Comparison of ENCODE assay signal across 12 mouse cellular contexts in genomic region chr6:55249263-55249662, GRCm38 (mm10). TPM values are rescaled to one million over a fixed set of nuclear protein-coding genes. Genes with fewer than 3 reads are reported as not detected.
DNase-seq lines count a peak whose midpoint lies in the region; ATAC-seq and TF ChIP-seq lines count a peak whose summit lies in the region.
"Had no signal": no experiment of that assay in that cellular context is flagged by ENCODE, and none has a peak within 500 bp of the region (broad histone marks: within the 10 kb centered on the region; RNA-seq: fewer than 3 reads in every experiment).

No protein-coding gene starts in this region.

- no peak for TF ChIP-seq EP300 in ES-Bruce4 (IDR thresholded peaks at IDR 0.05; ENCODE audit: insufficient read depth, low read depth, low read length)

- no peaks in the 10 kb centered on the region for H3K36me3 ChIP-seq in hindbrain, postnatal 0 days (ENCODE audit: insufficient read depth, low read length)
- peaks cover 12% of the 10 kb centered on the region; the same call in 1 of the 2 replicates for H3K36me3 ChIP-seq in hindbrain, embryonic 10.5 days
- H3K36me3 ChIP-seq in lung, embryonic 14.5 days (ENCODE audit: insufficient read depth): 0 out of 2 replicates have a peak, but pooled peaks cover 5% of the 10 kb centered on the region
- H3K36me3 ChIP-seq in ES-Bruce4 (ENCODE audit: control insufficient read depth, insufficient read depth, low read length, poor library complexity, severe bottlenecking): no peaks in the 10 kb centered on the region
- 0 out of 2 replicates have a peak, but pooled peaks cover 4% of the 10 kb centered on the region for H3K36me3 ChIP-seq in embryonic facial prominence, embryonic 15.5 days
- H3K36me3 ChIP-seq: hindbrain, embryonic 12.5 days had no signal

- H3K4me3 ChIP-seq in hindbrain, postnatal 0 days (ENCODE audit: low read length): no peak overlapping the region
- no peak overlapping the region for H3K4me3 ChIP-seq in hindbrain, embryonic 10.5 days
- H3K4me3 ChIP-seq in lung, embryonic 14.5 days (ENCODE audit: low read depth, low read length): no peak overlapping the region
- H3K4me3 ChIP-seq in ES-Bruce4 (ENCODE audit: low read depth, low read length): no peak overlapping the region
- no peak overlapping the region for H3K4me3 ChIP-seq in embryonic facial prominence, embryonic 15.5 days (replicated peaks)
- H3K4me3 ChIP-seq: hindbrain, embryonic 12.5 days; midbrain, embryonic 10.5 days had no signal

- no peak for ATAC-seq in hindbrain, postnatal 0 days
- ATAC-seq in lung, embryonic 14.5 days (ENCODE audit: insufficient read depth): no peak
- no peak for ATAC-seq in embryonic facial prominence, embryonic 15.5 days (ENCODE audit: insufficient number of reproducible peaks, low FRiP score, low TSS enrichment, low read depth)

- H3K9ac ChIP-seq in hindbrain, postnatal 0 days (replicated peaks; ENCODE audit: low read length): no peak overlapping the region
- H3K9ac ChIP-seq in lung, embryonic 14.5 days: no peak overlapping the region
- H3K9ac ChIP-seq in ES-Bruce4 (ENCODE audit: low read depth, poor library complexity, severe bottlenecking): no peak overlapping the region
- H3K9ac ChIP-seq in embryonic facial prominence, embryonic 15.5 days: no peak overlapping the region
- H3K9ac ChIP-seq: hindbrain, embryonic 12.5 days had no signal

- H3K9me3 ChIP-seq in hindbrain, postnatal 0 days (ENCODE audit: low read length): no peaks in the 10 kb centered on the region
- no peaks in the 10 kb centered on the region for H3K9me3 ChIP-seq in hindbrain, embryonic 10.5 days
- H3K9me3 ChIP-seq in lung, embryonic 14.5 days (ENCODE audit: low read depth, low read length): no peaks in the 10 kb centered on the region
- no peaks in the 10 kb centered on the region for H3K9me3 ChIP-seq in ES-Bruce4 (replicated peaks; ENCODE audit: control insufficient read depth, insufficient read depth, low read length, poor library complexity, severe bottlenecking)
- H3K9me3 ChIP-seq in embryonic facial prominence, embryonic 15.5 days (replicated peaks): no peaks in the 10 kb centered on the region
- H3K9me3 ChIP-seq: hindbrain, embryonic 12.5 days; midbrain, embryonic 10.5 days had no signal

- H3K27me3 ChIP-seq in hindbrain, postnatal 0 days (ENCODE audit: insufficient read depth, low read length): no peaks in the 10 kb centered on the region
- no peaks in the 10 kb centered on the region for H3K27me3 ChIP-seq in hindbrain, embryonic 10.5 days (ENCODE audit: insufficient read depth, poor library complexity, severe bottlenecking)
- H3K27me3 ChIP-seq in lung, embryonic 14.5 days (ENCODE audit: insufficient read depth, low read length): no peaks in the 10 kb centered on the region
- H3K27me3 ChIP-seq in ES-Bruce4 (ENCODE audit: control insufficient read depth, insufficient read depth, low read length, poor library complexity, severe bottlenecking): no peaks in the 10 kb centered on the region
- no peaks in the 10 kb centered on the region for H3K27me3 ChIP-seq in embryonic facial prominence, embryonic 15.5 days
- H3K27me3 ChIP-seq: hindbrain, embryonic 12.5 days had no signal

- no peak overlapping the region for H3K4me2 ChIP-seq in hindbrain, postnatal 0 days (ENCODE audit: low read depth, low read length)
- no peak overlapping the region for H3K4me2 ChIP-seq in lung, embryonic 14.5 days
- H3K4me2 ChIP-seq in embryonic facial prominence, embryonic 15.5 days (replicated peaks): no peak overlapping the region
- H3K4me2 ChIP-seq: hindbrain, embryonic 12.5 days had no signal

- H3K4me1 ChIP-seq in hindbrain, postnatal 0 days (ENCODE audit: insufficient read depth, low read length): no peaks in the 10 kb centered on the region
- H3K4me1 ChIP-seq in hindbrain, embryonic 10.5 days (replicated peaks): peaks cover 4% of the 10 kb centered on the region; the same call in 1 of the 2 replicates
- no peaks in the 10 kb centered on the region for H3K4me1 ChIP-seq in lung, embryonic 14.5 days (ENCODE audit: insufficient read depth)
- H3K4me1 ChIP-seq in ES-Bruce4 (ENCODE audit: control insufficient read depth, insufficient read depth, low read length): no peaks in the 10 kb centered on the region
- H3K4me1 ChIP-seq in embryonic facial prominence, embryonic 15.5 days: peaks cover 12% of the 10 kb centered on the region
- H3K4me1 ChIP-seq: hindbrain, embryonic 12.5 days; midbrain, embryonic 10.5 days had no signal

- peak; percentile 25 for TF ChIP-seq CTCF in hindbrain, postnatal 0 days (IDR thresholded peaks at IDR 0.05; ENCODE audit: low read depth)
- peak; percentile 30; the same call in 1 of the 2 replicates for TF ChIP-seq CTCF in lung, embryonic 14.5 days (IDR thresholded peaks at IDR 0.05; ENCODE audit: low read depth)
- peak; percentile 58 for TF ChIP-seq CTCF in ES-Bruce4 (IDR thresholded peaks at IDR 0.05; ENCODE audit: low read depth, low read length)

- 94% methylated on average over 9 of the region's 9 CpGs for WGBS in hindbrain, postnatal 0 days
- WGBS in hindbrain, embryonic 10.5 days: 90% methylated on average over 9 of the region's 9 CpGs
- 88% methylated on average over 9 of the region's 9 CpGs for WGBS in lung, embryonic 14.5 days
- 87% methylated on average over 9 of the region's 9 CpGs for whole genome bisulfite sequencing in embryonic facial prominence, embryonic 15.5 days

- no peak overlapping the region for H3K27ac ChIP-seq in hindbrain, postnatal 0 days
- H3K27ac ChIP-seq in hindbrain, embryonic 10.5 days: no peak overlapping the region
- no peak overlapping the region for H3K27ac ChIP-seq in lung, embryonic 14.5 days (ENCODE audit: low read depth)
- no peak overlapping the region for H3K27ac ChIP-seq in ES-Bruce4 (ENCODE audit: insufficient read depth, low read length)
- peak overlapping the region; percentile 67 for H3K27ac ChIP-seq in embryonic facial prominence, embryonic 15.5 days (replicated peaks)
- H3K27ac ChIP-seq: hindbrain, embryonic 12.5 days; midbrain, embryonic 10.5 days had no signal

- TF ChIP-seq POLR2A in ES-Bruce4 (IDR thresholded peaks at IDR 0.05; ENCODE audit: insufficient read depth, low read length): no peak

- no peak for DNase-seq in hindbrain, postnatal 0 days (ENCODE audit: low spot score)
- no peak for DNase-seq in hindbrain, embryonic 10.5 days (ENCODE audit: low spot score)
- DNase-seq in lung, embryonic 14.5 days: no peak
- DNase-seq in lung, postnatal 14 days: no peak
- no peak for DNase-seq in right cerebral cortex, postnatal 36 days (ENCODE audit: low spot score in 2 of 2)
- DNase-seq: adrenal gland, postnatal 36 days; cerebellum, postnatal 36 days; kidney, adult 18-20 months had no signal

RNA-seq across cellular contexts. Expression of gene Mindy4, which starts 46.1 kb away (rescaled TPM):
- 10.4 and 11.7 TPM in 2 replicates for total RNA-seq in hindbrain, postnatal 0 days (2014; rRNA removed)
- 8.2 and 8.4 TPM in 2 replicates for polyA plus RNA-seq in hindbrain, postnatal 0 days (2015; fragmentation: Nextera tagmentation; extraction: Ambion mirVana)
- 17.2 and 17.8 TPM in 2 replicates for polyA plus RNA-seq in hindbrain, embryonic 10.5 days (2016; fragmentation: Nextera tagmentation; extraction: Ambion mirVana)
- polyA plus RNA-seq in lung, embryonic 14.5 days (2014; fragmentation: Nextera tagmentation; extraction: Ambion mirVana): 17.7 and 18.8 TPM in 2 replicates
- polyA plus RNA-seq in ES-Bruce4 (2011; ENCODE audit: insufficient read depth, insufficient read length, low read depth, missing spikeins): 2.7 and 8.1 TPM in 2 replicates
- polyA plus RNA-seq in embryonic facial prominence, embryonic 15.5 days (2015; fragmentation: Nextera tagmentation; extraction: Ambion mirVana): 16.5 and 21.4 TPM in 2 replicates
